Mouse (Mus musculus): Measurements from ENCODE around the gene C2cd5. TPM values are rescaled to one million over a fixed set of nuclear protein-coding genes. Genes with fewer than 3 reads are reported as not detected.
A peak's percentile ranks its signal among the peaks of the same experiment; 100 is the strongest.

Gene C2cd5
- polyA plus RNA-seq, 1 experiment from 2014 or later = 22.0 TPM

GRCm38 (mm10) chr6:143110371-143110770 is 10.4 kb upstream of the C2cd5 start:
- Histone ChIP-seq H3K9me3 (ENCODE audit: control insufficient read depth, low read length) (no peaks in the 10 kb centered on the region), H3K27me3 (replicated peaks; ENCODE audit: control insufficient read depth, insufficient read depth, low read length) (no peaks in the 10 kb centered on the region), H3K4me3 (ENCODE audit: low read depth, low read length) (no peak overlapping the region), H3K9ac (ENCODE audit: low read length) (no peak overlapping the region), H3K4me1 (replicated peaks; ENCODE audit: control insufficient read depth, insufficient read depth, low read length) (no peaks in the 10 kb centered on the region; the same call in 1 of the 2 replicates), H3K4me2 (ENCODE audit: low read length) (no peak overlapping the region), H3K27ac (ENCODE audit: low read depth) (no peak overlapping the region), H3K36me3 (ENCODE audit: control insufficient read depth, insufficient read depth, low read length) (no peaks in the 10 kb centered on the region)
- DNase-seq (ENCODE audit: low spot score) (no peak), ATAC-seq (replicated peaks; ENCODE audit: low FRiP score, low TSS enrichment, low read depth) (no peak)
- WGBS = 86% methylated on average over 7 of the region's 7 CpGs

- H3K27me3 ChIP-seq (replicated peaks; ENCODE audit: control insufficient read depth, insufficient read depth, low read length) = no peaks in the 10 kb centered on the region
- no peak for DNase-seq (ENCODE audit: low spot score)
- no peak for ATAC-seq (replicated peaks; ENCODE audit: low FRiP score, low TSS enrichment, low read depth)
- 77% methylated on average over 16 of the region's 16 CpGs for WGBS
- no peak overlapping the region for H3K9ac ChIP-seq (ENCODE audit: low read length)
- no peaks in the 10 kb centered on the region; the same call in 1 of the 2 replicates for H3K4me1 ChIP-seq (replicated peaks; ENCODE audit: control insufficient read depth, insufficient read depth, low read length)
- H3K9me3 ChIP-seq (ENCODE audit: control insufficient read depth, low read length) = no peaks in the 10 kb centered on the region
- no peak overlapping the region for H3K4me3 ChIP-seq (ENCODE audit: low read depth, low read length)
- H3K36me3 ChIP-seq (ENCODE audit: control insufficient read depth, insufficient read depth, low read length) = no peaks in the 10 kb centered on the region
- no peak overlapping the region for H3K27ac ChIP-seq (ENCODE audit: low read depth)
- H3K4me2 ChIP-seq (ENCODE audit: low read length) = no peak overlapping the region
Observed at GRCm38 (mm10) chr6:143109622-143110218, 9.8 kb upstream of the C2cd5 start.

GRCm38 (mm10) chr6:143108031-143108430 is 8.1 kb upstream of the C2cd5 start:
- Histone ChIP-seq H3K4me3 (ENCODE audit: low read depth, low read length) (no peak overlapping the region), H3K9me3 (ENCODE audit: control insufficient read depth, low read length) (no peaks in the 10 kb centered on the region), H3K4me1 (replicated peaks; ENCODE audit: control insufficient read depth, insufficient read depth, low read length) (no peaks in the 10 kb centered on the region), H3K9ac (ENCODE audit: low read length) (no peak overlapping the region), H3K36me3 (ENCODE audit: control insufficient read depth, insufficient read depth, low read length) (no peaks in the 10 kb centered on the region), H3K27me3 (replicated peaks; ENCODE audit: control insufficient read depth, insufficient read depth, low read length) (no peaks in the 10 kb centered on the region), H3K27ac (ENCODE audit: low read depth) (no peak overlapping the region), H3K4me2 (ENCODE audit: low read length) (no peak overlapping the region)
- DNase-seq (ENCODE audit: low spot score) = no peak
- no peak for ATAC-seq (replicated peaks; ENCODE audit: low FRiP score, low TSS enrichment, low read depth)
- 80% methylated on average over 13 of the region's 13 CpGs for WGBS

GRCm38 (mm10) chr6:143107611-143108010 is 7.7 kb upstream of the C2cd5 start:
- no peaks in the 10 kb centered on the region for H3K36me3 ChIP-seq (ENCODE audit: control insufficient read depth, insufficient read depth, low read length)
- no peaks in the 10 kb centered on the region for H3K9me3 ChIP-seq (ENCODE audit: control insufficient read depth, low read length)
- 89% methylated on average over 4 of the region's 4 CpGs for WGBS
- no peak for ATAC-seq (replicated peaks; ENCODE audit: low FRiP score, low TSS enrichment, low read depth)
- H3K4me2 ChIP-seq (ENCODE audit: low read length) = no peak overlapping the region
- H3K4me1 ChIP-seq (replicated peaks; ENCODE audit: control insufficient read depth, insufficient read depth, low read length) = no peaks in the 10 kb centered on the region
- H3K27me3 ChIP-seq (replicated peaks; ENCODE audit: control insufficient read depth, insufficient read depth, low read length) = no peaks in the 10 kb centered on the region
- DNase-seq (ENCODE audit: low spot score) = no peak
- no peak overlapping the region for H3K4me3 ChIP-seq (ENCODE audit: low read depth, low read length)
- H3K9ac ChIP-seq (ENCODE audit: low read length) = no peak overlapping the region
- H3K27ac ChIP-seq (ENCODE audit: low read depth) = no peak overlapping the region

GRCm38 (mm10) chr6:143105766-143106165 is 5.8 kb upstream of the C2cd5 start:
- no peak overlapping the region for H3K4me3 ChIP-seq (ENCODE audit: low read depth, low read length)
- H3K9ac ChIP-seq (ENCODE audit: low read length) = no peak overlapping the region
- H3K9me3 ChIP-seq (ENCODE audit: control insufficient read depth, low read length) = no peaks in the 10 kb centered on the region
- 79% methylated on average over 3 of the region's 3 CpGs for WGBS
- no peak overlapping the region for H3K4me2 ChIP-seq (ENCODE audit: low read length)
- H3K27me3 ChIP-seq (replicated peaks; ENCODE audit: control insufficient read depth, insufficient read depth, low read length) = no peaks in the 10 kb centered on the region
- H3K27ac ChIP-seq (ENCODE audit: low read depth) = no peak overlapping the region
- no peak for ATAC-seq (replicated peaks; ENCODE audit: low FRiP score, low TSS enrichment, low read depth)
- no peaks in the 10 kb centered on the region for H3K4me1 ChIP-seq (replicated peaks; ENCODE audit: control insufficient read depth, insufficient read depth, low read length)
- H3K36me3 ChIP-seq (ENCODE audit: control insufficient read depth, insufficient read depth, low read length) = no peaks in the 10 kb centered on the region
- DNase-seq (ENCODE audit: low spot score) = no peak

- WGBS = 70% methylated on average over 7 of the region's 7 CpGs
- Histone ChIP-seq H3K9me3 (ENCODE audit: control insufficient read depth, low read length) (no peaks in the 10 kb centered on the region), H3K9ac (ENCODE audit: low read length) (no peak overlapping the region), H3K27ac (ENCODE audit: low read depth) (no peak overlapping the region), H3K4me3 (ENCODE audit: low read depth, low read length) (no peak overlapping the region), H3K4me2 (ENCODE audit: low read length) (no peak overlapping the region), H3K36me3 (ENCODE audit: control insufficient read depth, insufficient read depth, low read length) (no peaks in the 10 kb centered on the region), H3K27me3 (replicated peaks; ENCODE audit: control insufficient read depth, insufficient read depth, low read length) (no peaks in the 10 kb centered on the region), H3K4me1 (replicated peaks; ENCODE audit: control insufficient read depth, insufficient read depth, low read length) (no peaks in the 10 kb centered on the region)
- ATAC-seq (replicated peaks; ENCODE audit: low FRiP score, low TSS enrichment, low read depth) (no peak), DNase-seq (ENCODE audit: low spot score) (no peak)
Observed at GRCm38 (mm10) chr6:143103981-143104680, 4.2 kb upstream of the C2cd5 start.

GRCm38 (mm10) chr6:143100478-143101115 is 656 bp upstream of the C2cd5 start:
- H3K4me3 ChIP-seq (ENCODE audit: low read depth, low read length) = peak overlapping the region; percentile 75

GRCm38 (mm10) chr6:143099281-143099680 is 660 bp downstream of the C2cd5 start:
- WGBS = under 1% methylated on average over 32 of the region's 32 CpGs
- Histone ChIP-seq H3K27me3 (replicated peaks; ENCODE audit: control insufficient read depth, insufficient read depth, low read length) (no peaks in the 10 kb centered on the region), H3K4me2 (ENCODE audit: low read length) (peak overlapping the region; percentile 56), H3K27ac (ENCODE audit: low read depth) (peak overlapping the region; percentile 58), H3K4me3 (ENCODE audit: low read depth, low read length) (peak overlapping the region; percentile 75), H3K4me1 (replicated peaks; ENCODE audit: control insufficient read depth, insufficient read depth, low read length) (no peaks in the 10 kb centered on the region), H3K36me3 (ENCODE audit: control insufficient read depth, insufficient read depth, low read length) (peaks cover 8% of the 10 kb centered on the region), H3K9ac (ENCODE audit: low read length) (peak overlapping the region; percentile 75), H3K9me3 (ENCODE audit: control insufficient read depth, low read length) (no peaks in the 10 kb centered on the region)
- peak; percentile 73 for ATAC-seq (replicated peaks; ENCODE audit: low FRiP score, low TSS enrichment, low read depth)
- no peak for DNase-seq (ENCODE audit: low spot score)

More at GRCm38 (mm10) chr6:143100478-143101115, 656 bp upstream of the C2cd5 start:
- DNase-seq (ENCODE audit: low spot score) (no peak), ATAC-seq (replicated peaks; ENCODE audit: low FRiP score, low TSS enrichment, low read depth) (no peak; the same call in 1 of the 2 replicates)
- no peak overlapping the region for H3K27ac ChIP-seq (ENCODE audit: low read depth)
- 44% methylated on average over 8 of the region's 8 CpGs for WGBS
- H3K9ac ChIP-seq (ENCODE audit: low read length) = peak overlapping the region; percentile 75
- no peaks in the 10 kb centered on the region for H3K9me3 ChIP-seq (ENCODE audit: control insufficient read depth, low read length)
- no peaks in the 10 kb centered on the region for H3K27me3 ChIP-seq (replicated peaks; ENCODE audit: control insufficient read depth, insufficient read depth, low read length)
- peak overlapping the region; percentile 76 for H3K4me2 ChIP-seq (ENCODE audit: low read length)
- no peaks in the 10 kb centered on the region for H3K4me1 ChIP-seq (replicated peaks; ENCODE audit: control insufficient read depth, insufficient read depth, low read length)
- H3K36me3 ChIP-seq (ENCODE audit: control insufficient read depth, insufficient read depth, low read length) = peaks cover 8% of the 10 kb centered on the region

Measured in intestine, embryonic 14.5 days (tissue).